Mouse (Mus musculus) yolk sac, embryonic 10.5 days (tissue): ENCODE data around the gene Iqcb1.

ENCODE experiments used
- DNase-seq: peaks from one replicate; pipeline ENCODE4 v3.0.0-alpha.2; 2017; ENCODE audit warnings: low spot score

The Iqcb1 gene

DNA sequence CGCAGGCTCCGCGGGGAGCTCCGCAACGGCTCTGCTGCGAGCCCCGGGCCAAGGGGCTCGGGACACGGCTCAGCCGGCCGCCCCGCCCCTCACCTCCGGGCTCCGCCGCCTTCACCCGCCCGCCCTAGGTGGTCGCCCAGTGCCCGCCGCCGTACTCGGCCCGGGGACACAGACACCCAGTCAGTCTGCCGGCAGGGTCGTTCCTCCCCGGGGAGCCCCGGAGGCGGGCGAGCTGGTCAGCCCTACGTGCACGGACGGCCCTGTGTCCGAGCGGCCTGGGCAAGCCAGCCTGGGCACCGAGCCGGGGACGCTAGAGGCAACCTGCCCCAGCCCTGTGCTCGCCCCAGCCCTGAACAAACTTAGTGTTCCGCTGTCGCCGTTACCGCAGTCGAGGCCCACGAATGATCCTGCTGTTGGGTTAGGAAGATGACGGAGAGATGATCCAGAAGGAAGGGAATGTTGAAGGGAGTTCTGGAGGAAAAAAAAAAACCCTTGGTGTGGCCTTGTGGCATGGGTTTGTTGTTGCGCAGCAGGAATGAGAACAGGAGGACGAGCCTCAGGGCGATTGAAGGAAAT is 47.2 kb downstream of the Iqcb1 start:
- no peak for DNase-seq

DNA sequence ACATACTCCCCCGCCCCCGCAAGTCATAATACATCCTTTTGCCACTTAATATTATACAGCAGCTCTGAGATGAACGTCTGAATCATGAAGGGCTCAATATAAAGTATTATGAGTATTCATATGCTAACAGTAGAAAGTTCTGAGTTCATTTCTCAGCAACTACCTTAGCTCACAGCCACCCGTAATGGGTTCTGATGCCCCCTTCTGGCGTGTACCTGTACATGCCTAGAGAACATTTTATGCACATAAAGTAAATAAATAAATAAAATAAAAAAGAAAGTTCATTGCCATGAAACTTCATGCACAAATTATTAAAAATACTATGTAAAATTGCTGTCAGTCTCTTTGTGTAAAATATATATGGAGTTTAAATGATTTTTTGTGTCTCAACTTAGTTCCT is 49.1 kb downstream of the Iqcb1 start:
- DNase-seq, result no peak

DNA sequence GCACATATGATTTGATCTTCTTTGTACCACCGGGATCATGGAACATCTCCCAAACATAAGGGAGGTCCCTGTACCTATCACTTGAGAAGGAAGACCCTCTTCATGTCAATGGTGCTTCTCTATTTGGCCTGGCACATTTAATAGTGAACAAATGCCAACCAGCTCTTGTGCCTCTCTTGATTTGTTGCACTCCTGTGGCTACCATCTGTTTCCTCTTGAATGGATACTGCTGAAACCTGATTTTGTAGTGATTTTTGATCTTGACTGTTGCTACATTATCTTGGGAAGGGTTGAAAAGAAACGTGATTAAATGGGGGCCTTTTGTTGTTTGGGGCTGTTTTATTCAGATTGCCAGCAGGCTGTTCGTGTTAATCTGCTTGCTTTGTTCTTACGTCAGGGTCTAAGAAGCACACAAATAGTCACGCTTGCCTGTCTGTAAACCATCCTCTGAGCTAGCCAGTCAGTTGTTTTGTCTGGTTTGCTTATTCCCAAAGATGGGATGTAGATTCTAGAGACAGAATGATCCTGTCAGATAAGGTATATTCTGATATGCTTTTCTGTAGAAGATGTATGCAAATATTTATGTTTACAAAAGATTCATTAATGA is 54.7 kb downstream of the Iqcb1 start:
- no peak for DNase-seq

DNA sequence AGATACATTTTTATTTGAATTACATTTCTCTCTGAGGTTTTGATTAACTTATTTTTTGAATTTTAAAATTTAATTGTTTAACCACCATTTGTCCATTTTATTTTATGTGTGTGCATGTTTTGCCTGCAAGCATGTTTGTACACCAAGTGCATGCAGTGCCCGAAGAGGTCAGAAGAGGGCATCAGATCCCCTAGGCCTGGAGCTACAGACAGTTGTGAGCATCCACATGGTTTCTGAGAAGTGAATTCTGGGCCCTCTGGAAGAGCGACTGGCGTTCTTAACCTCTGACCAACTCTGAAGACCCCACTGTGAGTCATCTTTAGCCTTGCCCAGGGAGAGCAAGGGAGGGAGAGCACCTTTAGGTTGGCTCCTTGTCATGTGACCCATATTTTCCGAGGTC is 56.7 kb downstream of the Iqcb1 start:
- DNase-seq, result no peak

DNA sequence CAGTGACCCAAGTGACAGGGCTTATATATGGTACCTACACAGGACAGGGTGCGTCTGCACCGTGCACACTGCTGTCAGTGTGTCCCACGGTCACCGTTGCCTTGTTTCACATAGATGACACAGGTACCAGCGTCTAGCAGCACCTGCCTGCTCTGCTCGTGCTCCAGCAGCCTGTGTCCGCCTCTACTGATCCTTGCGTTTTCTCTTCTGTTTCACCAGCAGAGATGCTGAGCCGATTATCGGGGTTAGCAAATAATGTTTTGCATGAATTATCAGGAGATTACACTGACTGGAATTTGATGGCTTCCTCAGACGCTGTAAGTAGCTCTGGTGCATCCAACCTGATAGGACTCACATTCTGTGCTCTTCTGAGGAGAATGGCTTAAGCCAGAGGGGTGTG is 57.7 kb downstream of the Iqcb1 start:
- no peak for DNase-seq

DNA sequence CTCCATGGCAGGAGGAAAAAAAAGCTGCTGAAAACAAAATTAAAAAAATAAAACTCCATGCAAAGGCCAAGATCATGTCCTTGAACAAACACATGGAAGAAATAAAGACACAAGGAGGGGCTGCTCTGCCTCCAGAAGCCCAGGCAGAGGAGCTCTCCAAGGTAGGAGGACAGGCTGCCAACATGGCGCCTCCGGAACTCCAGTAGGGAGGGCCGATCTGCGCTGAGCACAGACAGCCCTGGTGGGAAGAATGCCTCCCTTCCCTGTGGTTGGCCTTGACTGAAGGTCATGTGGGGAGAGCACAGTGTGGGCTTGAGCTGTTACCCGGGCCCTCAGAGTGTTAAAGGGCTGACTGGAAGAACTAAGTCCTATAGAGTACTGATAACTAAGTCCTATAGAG is 59.4 kb downstream of the Iqcb1 start:
- no peak for DNase-seq

DNA sequence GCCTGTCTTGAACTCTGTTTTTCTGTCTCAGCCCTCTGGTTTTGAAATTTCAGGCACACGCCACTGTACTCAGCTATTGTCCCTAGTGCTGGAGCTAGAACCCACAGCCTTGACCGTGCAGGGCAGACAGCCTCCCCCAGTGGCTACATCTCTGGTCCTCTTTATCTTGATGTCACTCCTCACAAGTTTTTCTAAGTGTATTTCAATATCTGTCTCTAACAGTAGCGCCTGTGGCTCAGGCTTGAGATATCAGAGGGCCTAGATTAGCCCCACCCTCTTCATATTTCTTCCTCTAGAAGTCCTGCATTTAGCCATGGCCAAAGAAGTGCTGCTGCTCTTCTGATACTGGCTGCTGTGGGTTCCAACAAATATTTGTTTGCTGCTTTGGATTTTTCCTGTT is 62.4 kb downstream of the Iqcb1 start:
- no peak for DNase-seq

DNA sequence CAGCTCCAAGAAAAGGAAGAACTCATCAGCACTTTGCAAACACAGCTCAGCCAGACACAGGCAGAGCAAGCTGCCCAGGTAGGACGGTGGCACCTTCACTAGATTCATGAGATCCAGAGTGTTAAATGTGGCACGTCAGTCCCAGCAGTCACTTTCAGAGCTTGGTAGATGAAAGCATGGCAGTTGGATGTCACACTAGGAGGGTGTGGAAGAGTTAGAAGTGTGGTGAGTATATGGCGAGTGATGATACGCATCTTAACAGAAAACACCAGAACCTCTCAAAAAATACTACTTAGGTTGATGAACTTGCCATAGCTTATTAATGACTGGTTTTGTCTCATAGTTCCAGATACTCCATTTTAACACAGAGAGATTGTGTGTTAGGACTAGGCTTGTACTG is 63.2 kb downstream of the Iqcb1 start:
- no peak for DNase-seq

DNA sequence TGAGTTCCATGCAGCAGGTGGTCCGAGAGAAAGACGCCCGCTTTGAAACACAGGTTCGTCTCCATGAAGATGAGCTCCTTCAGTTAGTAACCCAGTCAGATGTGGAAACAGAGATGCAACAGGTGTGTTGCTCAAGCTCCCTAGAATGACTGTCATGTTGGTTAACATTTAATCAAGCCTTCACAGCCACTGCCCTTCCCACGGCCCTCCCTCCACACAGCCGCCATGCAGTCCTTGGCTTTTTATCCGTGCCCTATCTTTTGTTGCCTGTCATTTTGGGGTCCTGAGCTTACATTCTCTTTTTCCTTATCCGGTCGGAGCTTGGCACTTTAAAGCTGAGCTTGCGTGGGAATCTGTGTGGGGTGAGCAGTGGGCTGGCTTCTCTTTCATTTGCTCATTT is 65.1 kb downstream of the Iqcb1 start:
- DNase-seq, result no peak

DNA sequence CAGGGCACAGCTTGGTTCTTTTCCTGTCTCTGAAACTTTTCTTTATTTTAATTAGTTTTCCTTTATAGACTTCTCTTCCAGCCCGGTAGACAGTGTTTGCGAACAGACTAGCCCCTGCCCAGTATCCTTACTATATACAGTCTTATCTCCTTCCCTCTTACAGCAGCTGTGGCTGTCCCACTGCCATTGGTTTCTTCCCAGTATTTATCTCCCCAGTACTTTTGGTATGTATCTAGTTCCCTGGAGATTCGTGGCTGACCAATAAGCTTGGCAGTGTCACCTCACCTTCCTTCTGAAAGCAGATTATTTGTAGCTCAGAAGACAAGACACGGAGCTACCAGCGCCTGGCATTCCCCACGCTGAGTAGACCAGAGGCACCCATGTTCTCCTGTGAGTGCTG is 68.5 kb downstream of the Iqcb1 start:
- no peak for DNase-seq

DNA sequence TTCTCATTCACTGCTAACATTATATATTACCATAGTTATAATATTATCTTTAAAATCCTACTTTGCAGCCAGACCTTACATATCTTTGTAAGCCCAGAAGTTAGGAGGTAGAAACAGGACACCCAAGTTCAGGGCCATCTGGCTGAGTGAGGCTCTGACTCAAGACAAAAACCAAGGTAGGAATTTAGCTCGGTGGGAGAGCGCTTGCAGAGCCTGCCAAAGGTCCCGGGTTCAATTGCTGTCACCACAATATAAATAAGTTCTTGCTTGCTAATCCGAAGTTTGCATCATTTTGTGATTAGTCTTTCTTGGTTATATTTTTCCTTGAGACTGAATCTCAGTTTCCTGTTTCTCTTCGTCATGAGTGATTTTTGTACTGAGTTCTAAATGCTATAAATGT is 75.0 kb downstream of the Iqcb1 start:
- no peak for DNase-seq

DNA sequence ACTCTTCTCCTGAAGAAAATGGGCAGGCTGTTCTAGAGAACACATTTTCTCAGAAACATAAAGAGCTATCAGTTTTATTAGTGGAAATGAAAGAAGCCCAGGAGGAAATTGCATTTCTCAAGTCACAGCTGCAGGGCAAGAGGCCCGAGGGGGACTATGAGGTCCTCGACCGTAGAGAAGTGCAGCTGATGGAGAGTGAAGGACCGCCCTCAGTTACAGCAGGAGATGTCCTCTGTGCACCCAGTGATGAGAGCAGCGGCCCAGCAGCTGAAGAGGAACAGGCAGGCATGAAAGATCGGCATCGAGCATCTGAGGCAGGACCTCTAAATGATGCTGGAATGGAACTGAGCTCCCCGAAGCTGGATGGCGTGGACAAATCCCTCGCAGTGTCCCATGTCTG is 83.7 kb downstream of the Iqcb1 start:
- DNase-seq, result no peak

DNA sequence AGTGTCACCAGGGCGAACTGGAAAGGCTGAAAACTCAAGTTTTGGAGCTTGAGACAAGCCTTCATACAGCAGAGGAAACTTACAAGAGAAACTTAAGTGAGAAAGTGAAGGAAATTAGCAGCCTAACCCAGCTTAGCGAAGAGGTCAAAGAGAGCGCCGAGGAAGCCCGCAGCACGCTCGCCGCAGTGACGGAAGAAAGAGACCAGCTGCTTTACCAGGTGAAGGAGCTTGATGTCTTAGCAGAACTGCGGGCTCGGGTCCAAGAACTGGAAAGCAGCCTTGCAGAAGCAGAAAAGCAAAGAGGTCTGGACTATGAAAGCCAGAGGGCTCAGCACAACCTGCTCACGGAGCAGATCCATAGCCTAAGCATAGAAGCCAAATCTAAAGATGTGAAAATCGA is 84.1 kb downstream of the Iqcb1 start:
- no peak for DNase-seq

DNA sequence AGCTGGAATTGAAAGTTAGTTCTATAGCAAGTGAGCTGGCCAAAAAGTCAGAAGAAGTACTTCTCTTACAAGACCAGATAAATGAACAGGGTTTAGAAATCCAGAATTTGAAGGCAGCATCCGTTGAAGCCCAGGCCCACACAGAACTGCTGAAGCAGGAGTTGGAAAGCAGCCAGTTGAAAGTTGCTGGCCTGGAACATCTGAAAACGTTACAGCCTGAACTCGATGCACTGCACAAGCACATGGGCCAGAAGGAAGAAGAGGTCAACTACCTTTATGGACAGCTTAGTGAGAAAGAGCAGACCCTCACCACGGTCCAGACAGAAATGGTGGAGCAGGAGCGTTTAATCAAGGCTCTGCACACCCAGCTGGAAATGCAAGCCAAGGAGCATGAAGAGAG is 86.0 kb downstream of the Iqcb1 start:
- DNase-seq, result no peak

DNA sequence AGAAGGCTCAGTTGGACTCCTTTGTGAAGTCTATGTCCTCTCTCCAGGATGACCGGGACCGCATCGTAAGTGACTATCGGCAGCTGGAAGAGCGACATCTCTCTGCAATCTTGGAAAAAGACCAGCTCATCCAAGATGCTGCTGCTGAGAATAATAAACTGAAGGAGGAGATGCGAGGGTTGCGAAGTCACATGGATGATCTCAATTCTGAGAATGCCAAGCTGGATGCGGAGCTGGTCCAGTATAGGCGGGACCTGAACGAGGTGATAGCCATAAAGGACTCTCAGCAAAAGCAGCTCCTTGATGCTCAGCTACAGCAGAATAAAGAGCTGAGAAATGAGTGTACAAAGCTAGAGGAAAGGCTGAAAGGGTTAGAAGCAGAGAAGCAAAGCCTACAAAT is 90.3 kb downstream of the Iqcb1 start:
- no peak for DNase-seq

DNA sequence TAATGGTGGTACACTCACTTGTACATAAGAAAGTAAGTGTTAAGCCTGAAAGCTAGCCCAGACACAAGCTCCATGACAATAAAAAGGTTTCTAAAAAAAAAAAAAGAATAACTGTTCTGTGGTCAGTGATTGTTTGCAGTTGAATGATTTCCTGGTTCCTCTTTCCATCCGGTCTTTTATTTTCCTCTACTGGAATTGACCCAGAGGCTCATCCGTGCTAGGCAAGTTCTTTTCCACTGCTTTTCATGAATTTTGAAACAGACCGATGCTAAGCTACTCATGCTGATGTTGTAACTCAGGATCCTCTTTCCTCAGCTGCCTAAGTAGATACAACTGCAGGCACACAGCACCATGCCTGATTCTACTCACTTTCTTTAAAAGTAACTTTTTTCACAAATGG is 92.2 kb downstream of the Iqcb1 start:
- no peak for DNase-seq

DNA sequence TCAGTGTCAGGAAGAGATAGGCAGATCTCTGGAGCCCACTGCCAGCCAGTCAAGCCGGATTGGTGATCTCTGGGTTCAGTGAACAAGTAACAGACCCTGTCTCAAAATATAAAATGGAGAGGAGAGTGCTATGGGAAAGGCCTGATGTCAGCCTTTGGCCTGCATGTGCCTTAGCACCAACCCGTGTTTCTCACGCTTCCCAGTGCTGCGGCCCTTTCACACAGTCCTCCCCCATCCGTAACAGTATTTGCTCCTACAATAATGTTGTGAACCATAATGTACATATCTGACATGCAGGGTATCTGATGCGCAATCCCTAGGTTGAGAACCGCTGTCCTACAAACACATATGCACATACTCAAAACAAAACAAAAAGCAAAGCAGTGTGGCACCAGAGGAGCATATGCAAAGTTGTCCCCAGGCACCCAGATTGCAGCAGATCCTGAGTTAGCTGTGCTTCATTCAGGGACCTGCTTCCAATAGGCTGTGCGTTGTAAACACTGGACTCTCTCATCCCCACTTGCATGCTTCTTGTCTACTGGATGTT is 93.0 kb downstream of the Iqcb1 start:
- DNase-seq, result no peak

DNA sequence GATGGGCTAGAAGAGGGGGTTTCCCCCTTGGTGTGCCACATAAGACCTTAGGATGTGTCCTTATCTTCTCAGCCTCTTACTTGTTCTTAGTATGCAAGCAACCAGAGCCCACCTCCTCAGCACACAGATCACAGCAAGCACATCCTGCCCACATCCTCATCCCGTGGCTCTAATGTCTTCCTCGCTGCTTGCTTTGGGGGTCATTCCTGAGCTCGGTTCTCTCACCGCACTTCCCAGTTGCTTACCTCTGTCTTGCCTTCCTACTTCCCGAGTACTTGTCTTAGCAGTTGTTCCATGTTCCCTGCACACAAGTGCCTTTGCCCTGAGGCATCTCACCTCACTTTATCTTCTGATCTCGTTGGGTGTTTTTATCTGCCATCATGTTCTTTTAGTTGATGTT is 93.8 kb downstream of the Iqcb1 start:
- no peak for DNase-seq
